Mouse (Mus musculus) MN1 (cell line): ENCODE data around the gene Setd6.

ENCODE experiments used
- DNase-seq: peaks from one replicate; pipeline ENCODE4 v3.0.0-alpha.2; 2016; ENCODE audit warnings: low spot score

Gene Setd6

GRCm38 (mm10) chr8:95715676-95716531, at the start of gene Setd6:
Setd6 (plus strand) TSS chr8:95715881.
- DNase-seq = peak; percentile 91

- no peak for DNase-seq
Measured at GRCm38 (mm10) chr8:95668163-95668958, 47.3 kb upstream of the Setd6 start.

- no peak for DNase-seq
Measured at GRCm38 (mm10) chr8:95669967-95670366, 45.7 kb upstream of the Setd6 start.

- DNase-seq = no peak
Measured at GRCm38 (mm10) chr8:95671861-95672260, 43.8 kb upstream of the Setd6 start.

GRCm38 (mm10) chr8:95672811-95673210, 42.9 kb upstream of the Setd6 start:
- no peak for DNase-seq

GRCm38 (mm10) chr8:95676631-95677030, 39.0 kb upstream of the Setd6 start, which contains the start of gene Ndrg4:
Ndrg4 (plus strand) TSS chr8:95676980.
- no peak for DNase-seq

GRCm38 (mm10) chr8:95677591-95678023, 38.1 kb upstream of the Setd6 start:
- DNase-seq = no peak

GRCm38 (mm10) chr8:95678024-95678611, 37.6 kb upstream of the Setd6 start:
- no peak for DNase-seq

- DNase-seq = no peak
Measured at GRCm38 (mm10) chr8:95688073-95688672, 27.5 kb upstream of the Setd6 start.

GRCm38 (mm10) chr8:95690929-95691541, 24.6 kb upstream of the Setd6 start:
- DNase-seq = no peak

- no peak for DNase-seq
Measured at GRCm38 (mm10) chr8:95694631-95695030, 21.1 kb upstream of the Setd6 start.

GRCm38 (mm10) chr8:95696661-95697060, 19.0 kb upstream of the Setd6 start:
- DNase-seq = no peak

GRCm38 (mm10) chr8:95697128-95697527, 18.6 kb upstream of the Setd6 start:
- peak; percentile 92 for DNase-seq

- DNase-seq = no peak
Measured at GRCm38 (mm10) chr8:95698179-95698578, 17.5 kb upstream of the Setd6 start.

GRCm38 (mm10) chr8:95700282-95700681, 15.4 kb upstream of the Setd6 start:
- peak; percentile 75 for DNase-seq

- DNase-seq = no peak
Measured at GRCm38 (mm10) chr8:95701809-95702208, 13.9 kb upstream of the Setd6 start.

- DNase-seq = peak; percentile 93
Measured at GRCm38 (mm10) chr8:95702480-95703446, 12.9 kb upstream of the Setd6 start.

GRCm38 (mm10) chr8:95703461-95704260, 12.0 kb upstream of the Setd6 start:
- peak; percentile 75 for DNase-seq

GRCm38 (mm10) chr8:95704538-95704937, 11.1 kb upstream of the Setd6 start:
- no peak for DNase-seq

GRCm38 (mm10) chr8:95709579-95709978, 6.1 kb upstream of the Setd6 start:
- DNase-seq = no peak
